Mouse (Mus musculus) layer of hippocampus, adult 18-20 months (tissue): ENCODE results near the gene Klhdc8b. TPM values are rescaled to one million over a fixed set of nuclear protein-coding genes. Genes with fewer than 3 reads are reported as not detected.

Source experiments
- total RNA-seq, 2 experiments: library from RNA; stranded (reverse); gene quantifications; 2 replicates each; pipeline ENCODE4 v1.2.3; 2021

Gene Klhdc8b
- total RNA-seq, 2 experiments from 2014 or later: 18.8 to 19.6 TPM

Other genes starting within 250 kb of the Klhdc8b start
- 10 to 100 TPM; 73.4 to 75.4 TPM for gene Dag1, start 197.6 kb downstream of the Klhdc8b start, total RNA-seq
- 100 to 1,000 TPM; 114 to 116 TPM for gene Nicn1, start 171.2 kb downstream of the Klhdc8b start, total RNA-seq
- 10 to 100 TPM; 30.2 to 33.0 TPM for gene Amt, start 164.7 kb downstream of the Klhdc8b start, total RNA-seq
- gene Rhoa, start 155.5 kb downstream of the Klhdc8b start, total RNA-seq: 100 to 1,000 TPM; 163 to 172 TPM
- gene Tcta, start 155.4 kb downstream of the Klhdc8b start, total RNA-seq: 10 to 100 TPM; 29.9 to 31.3 TPM
- gene Gpx1, start 122.7 kb downstream of the Klhdc8b start, total RNA-seq: 10 to 100 TPM; 58.5 to 70.8 TPM
- 100 to 1,000 TPM; 102 to 105 TPM for gene Usp4, start 113.7 kb downstream of the Klhdc8b start, total RNA-seq
- gene 1700102P08Rik, start 68.8 kb downstream of the Klhdc8b start, total RNA-seq: 1 to 10 TPM; 2.3 to 2.5 TPM
- gene Ccdc36, start 33.1 kb downstream of the Klhdc8b start, total RNA-seq: not detected
- not detected for gene BC048562, start 25.1 kb downstream of the Klhdc8b start, total RNA-seq
- gene Ccdc71, start 1.1 kb downstream of the Klhdc8b start, total RNA-seq: 10 to 100 TPM; 34.7 to 40.2 TPM
- gene Lamb2, start 18.2 kb upstream of the Klhdc8b start, total RNA-seq: 10 to 100 TPM; 27.5 to 29.5 TPM
- 100 to 1,000 TPM; 145 to 154 TPM for gene Usp19, start 29.0 kb upstream of the Klhdc8b start, total RNA-seq
- 10 to 100 TPM; 74.4 to 83.4 TPM for gene Qars, start 46.1 kb upstream of the Klhdc8b start, total RNA-seq
- gene Qrich1, start 55.2 kb upstream of the Klhdc8b start, total RNA-seq: 100 to 1,000 TPM; 143 to 150 TPM
- gene Impdh2, start 98.7 kb upstream of the Klhdc8b start, total RNA-seq: 10 to 100 TPM; 56.6 to 64.5 TPM
- 10 to 100 TPM; 73.5 to 75.0 TPM for gene Ndufaf3, start 105.9 kb upstream of the Klhdc8b start, total RNA-seq
- 100 to 1,000 TPM in 1 of 2 experiments, 10 to 100 TPM in 1; 95.0 to 105 TPM for gene Dalrd3, start 108.3 kb upstream of the Klhdc8b start, total RNA-seq
- gene Wdr6, start 117.2 kb upstream of the Klhdc8b start, total RNA-seq: 100 to 1,000 TPM; 112 to 123 TPM
- 100 to 1,000 TPM; 101 to 102 TPM for gene P4htm, start 136.1 kb upstream of the Klhdc8b start, total RNA-seq
- gene Arih2, start 187.8 kb upstream of the Klhdc8b start, total RNA-seq: 10 to 100 TPM; 48.7 to 59.4 TPM
- gene Slc25a20, start 200.5 kb upstream of the Klhdc8b start, total RNA-seq: 10 to 100 TPM; 14.4 to 16.7 TPM
- gene Prkar2a, start 227.7 kb upstream of the Klhdc8b start, total RNA-seq: 10 to 100 TPM; 44.8 to 49.0 TPM